Mouse (Mus musculus): ENCODE data around the gene Ep300. TPM values are rescaled to one million over a fixed set of nuclear protein-coding genes. Genes with fewer than 3 reads are reported as not detected.
"Not testable (repeated sequence)": the region's sequence is repeated elsewhere in the genome, so short reads cannot be mapped to it uniquely, and the experiment has no call there.

Ep300 gene
- total and polyA plus RNA-seq, 2 experiments from 2014 or later: 13.1 to 51.5 TPM

GRCm38 (mm10) chr15:81698532-81698931 is 113.4 kb downstream of the Ep300 start:
- Histone ChIP-seq H3K4me2 (ENCODE audit: low read depth, low read length) (no peak overlapping the region), H3K4me3 (ENCODE audit: low read length) (no peak overlapping the region), H3K36me3 (ENCODE audit: insufficient read depth, low read length) (peaks cover 4% of the 10 kb centered on the region; the same call in 1 of the 2 replicates), H3K9me3 (ENCODE audit: low read length) (no peaks in the 10 kb centered on the region), H3K9ac (replicated peaks; ENCODE audit: low read length) (no peak overlapping the region), H3K27ac (no peak overlapping the region), H3K27me3 (ENCODE audit: insufficient read depth, low read length) (no peaks in the 10 kb centered on the region), H3K4me1 (ENCODE audit: insufficient read depth, low read length) (no peaks in the 10 kb centered on the region; the same call in 1 of the 2 replicates)
- DNase-seq (ENCODE audit: low spot score) (no peak), ATAC-seq (no peak)
- WGBS: 79% methylated on average over 2 of the region's 2 CpGs
- TF ChIP-seq CTCF (IDR thresholded peaks at IDR 0.05; ENCODE audit: low read depth): no peak

GRCm38 (mm10) chr15:81700161-81700560 is 115.0 kb downstream of the Ep300 start:
- WGBS: 78% methylated on average over 2 of the region's 2 CpGs
- H3K27ac ChIP-seq: no peak overlapping the region
- H3K4me3 ChIP-seq (ENCODE audit: low read length): no peak overlapping the region
- DNase-seq (ENCODE audit: low spot score) (no peak), ATAC-seq (no peak)
- no peaks in the 10 kb centered on the region for H3K9me3 ChIP-seq (ENCODE audit: low read length)
- H3K27me3 ChIP-seq (ENCODE audit: insufficient read depth, low read length): no peaks in the 10 kb centered on the region
- H3K36me3 ChIP-seq (ENCODE audit: insufficient read depth, low read length): peaks cover 16% of the 10 kb centered on the region
- no peaks in the 10 kb centered on the region for H3K4me1 ChIP-seq (ENCODE audit: insufficient read depth, low read length)
- no peak overlapping the region for H3K9ac ChIP-seq (replicated peaks; ENCODE audit: low read length)
- no peak for TF ChIP-seq CTCF (IDR thresholded peaks at IDR 0.05; ENCODE audit: low read depth)
- H3K4me2 ChIP-seq (ENCODE audit: low read depth, low read length): no peak overlapping the region

GRCm38 (mm10) chr15:81700601-81701000 is 115.5 kb downstream of the Ep300 start:
- WGBS: 82% methylated on average over 8 of the region's 8 CpGs
- Histone ChIP-seq H3K9me3 (ENCODE audit: low read length) (no peaks in the 10 kb centered on the region), H3K9ac (replicated peaks; ENCODE audit: low read length) (no peak overlapping the region), H3K4me3 (ENCODE audit: low read length) (no peak overlapping the region), H3K27me3 (ENCODE audit: insufficient read depth, low read length) (no peaks in the 10 kb centered on the region), H3K4me2 (ENCODE audit: low read depth, low read length) (no peak overlapping the region), H3K27ac (no peak overlapping the region), H3K4me1 (ENCODE audit: insufficient read depth, low read length) (no peaks in the 10 kb centered on the region), H3K36me3 (ENCODE audit: insufficient read depth, low read length) (peaks cover 20% of the 10 kb centered on the region)
- no peak for ATAC-seq
- no peak for TF ChIP-seq CTCF (IDR thresholded peaks at IDR 0.05; ENCODE audit: low read depth)
- DNase-seq (ENCODE audit: low spot score): no peak

DNA sequence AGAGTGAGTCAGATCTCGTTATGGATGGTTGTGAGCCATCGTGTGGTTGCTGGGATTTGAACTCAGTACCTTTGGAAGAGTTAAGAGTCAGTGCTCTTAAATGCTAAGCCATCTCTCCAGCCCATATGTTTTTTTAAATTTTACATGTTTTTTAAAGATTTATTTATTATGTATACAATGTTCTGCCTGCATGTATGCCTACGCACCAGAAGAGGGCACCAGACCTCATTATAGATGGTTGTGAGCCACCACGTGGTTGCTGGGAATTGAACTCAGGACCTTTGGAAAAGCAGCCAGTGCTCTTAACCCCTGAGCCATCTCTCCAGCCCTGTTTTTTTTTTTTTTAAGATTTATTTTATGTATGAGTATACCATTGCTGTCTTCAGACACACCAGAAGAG is 116.2 kb downstream of the Ep300 start:
- H3K36me3 ChIP-seq (ENCODE audit: insufficient read depth, low read length): peaks cover 28% of the 10 kb centered on the region
- DNase-seq (ENCODE audit: low spot score); H3K9me3 ChIP-seq (ENCODE audit: low read length); H3K4me3 ChIP-seq (ENCODE audit: low read length); H3K27me3 ChIP-seq (ENCODE audit: insufficient read depth, low read length); H3K27ac ChIP-seq; H3K4me2 ChIP-seq (ENCODE audit: low read depth, low read length); H3K4me1 ChIP-seq (ENCODE audit: insufficient read depth, low read length); H3K9ac ChIP-seq (replicated peaks; ENCODE audit: low read length); ATAC-seq: not testable (repeated sequence)
- peak; percentile 34 for TF ChIP-seq CTCF (IDR thresholded peaks at IDR 0.05; ENCODE audit: low read depth)
- 83% methylated on average over 4 of the region's 4 CpGs for WGBS

Small RNAs within 50 kb of the gene (microRNA-seq; reads per million reads assigned to microRNA genes)
- 0 reads per million in 2 experiments for gene Gm23880

Other genes starting within 250 kb of the Ep300 start
- gene Slc25a17, start 224.5 kb upstream of the Ep300 start, total RNA-seq (2014; rRNA removed): 57.9 and 66.3 TPM in 2 replicates
- 110 and 113 TPM in 2 replicates for gene Slc25a17, start 224.5 kb upstream of the Ep300 start, polyA plus RNA-seq (2015; fragmentation: Nextera tagmentation; extraction: Ambion mirVana)
- gene St13, start 185.3 kb upstream of the Ep300 start, total RNA-seq (2014; rRNA removed): 83.8 and 87.8 TPM in 2 replicates
- gene St13, start 185.3 kb upstream of the Ep300 start, polyA plus RNA-seq (2015; fragmentation: Nextera tagmentation; extraction: Ambion mirVana): 209 and 221 TPM in 2 replicates
- gene Xpnpep3, start 185.2 kb upstream of the Ep300 start, total RNA-seq (2014; rRNA removed): 7.7 and 12.7 TPM in 2 replicates
- gene Xpnpep3, start 185.2 kb upstream of the Ep300 start, polyA plus RNA-seq (2015; fragmentation: Nextera tagmentation; extraction: Ambion mirVana): 6.5 and 6.7 TPM in 2 replicates
- gene Dnajb7, start 177.1 kb upstream of the Ep300 start, total RNA-seq (2014; rRNA removed): not detected in 2 replicates
- 0.43 and 0.44 TPM in 2 replicates for gene Dnajb7, start 177.1 kb upstream of the Ep300 start, polyA plus RNA-seq (2015; fragmentation: Nextera tagmentation; extraction: Ambion mirVana)
- gene Rbx1, start 119.1 kb upstream of the Ep300 start, total RNA-seq (2014; rRNA removed): 122 and 127 TPM in 2 replicates
- gene Rbx1, start 119.1 kb upstream of the Ep300 start, polyA plus RNA-seq (2015; fragmentation: Nextera tagmentation; extraction: Ambion mirVana): 446 and 451 TPM in 2 replicates
- gene L3mbtl2, start 78.5 kb downstream of the Ep300 start, total RNA-seq (2014; rRNA removed): 29.9 and 31.4 TPM in 2 replicates
- 27.1 and 27.6 TPM in 2 replicates for gene L3mbtl2, start 78.5 kb downstream of the Ep300 start, polyA plus RNA-seq (2015; fragmentation: Nextera tagmentation; extraction: Ambion mirVana)
- gene Chadl, start 111.9 kb downstream of the Ep300 start, total RNA-seq (2014; rRNA removed): 43.1 and 64.4 TPM in 2 replicates
- 45.1 and 45.6 TPM in 2 replicates for gene Chadl, start 111.9 kb downstream of the Ep300 start, polyA plus RNA-seq (2015; fragmentation: Nextera tagmentation; extraction: Ambion mirVana)
- 136 and 148 TPM in 2 replicates for gene Zc3h7b, start 159.7 kb downstream of the Ep300 start, total RNA-seq (2014; rRNA removed)
- gene Zc3h7b, start 159.7 kb downstream of the Ep300 start, polyA plus RNA-seq (2015; fragmentation: Nextera tagmentation; extraction: Ambion mirVana): 31.4 and 34.5 TPM in 2 replicates
- 147 and 151 TPM in 2 replicates for gene Rangap1, start 160.2 kb downstream of the Ep300 start, total RNA-seq (2014; rRNA removed)
- gene Rangap1, start 160.2 kb downstream of the Ep300 start, polyA plus RNA-seq (2015; fragmentation: Nextera tagmentation; extraction: Ambion mirVana): 124 and 128 TPM in 2 replicates
- gene Tef, start 217.1 kb downstream of the Ep300 start, total RNA-seq (2014; rRNA removed): 62.5 and 64.1 TPM in 2 replicates
- gene Tef, start 217.1 kb downstream of the Ep300 start, polyA plus RNA-seq (2015; fragmentation: Nextera tagmentation; extraction: Ambion mirVana): 27.8 and 30.4 TPM in 2 replicates

Data from hindbrain, postnatal 0 days (tissue).